Mouse (Mus musculus): ENCODE measurements around the gene Hao1.

- TF ChIP-seq POLR2A (IDR thresholded peaks at IDR 0.05; ENCODE audit: borderline replicate concordance, control insufficient read depth, low read depth, low read length) (no peak), CTCF (IDR thresholded peaks at IDR 0.05; ENCODE audit: control insufficient read depth, insufficient read depth, low read length) (peak; percentile 59; the same call in 1 of the 2 replicates)
Measured at GRCm38 (mm10) chr2:134481759-134482158, 72.4 kb downstream of the Hao1 start.
